Mouse (Mus musculus): ENCODE data around the gene Tacc2.

The Tacc2 gene

GRCm38 (mm10) chr7:130692943-130693799, 115.9 kb downstream of the Tacc2 start:
- DNase-seq = no peak

- no peak for DNase-seq
Observed at GRCm38 (mm10) chr7:130693800-130694193, 116.6 kb downstream of the Tacc2 start.

- no peak for DNase-seq
Observed at GRCm38 (mm10) chr7:130695669-130696338, 118.6 kb downstream of the Tacc2 start.

- DNase-seq = peak in 1 of 2 experiments; percentile 14
Observed at GRCm38 (mm10) chr7:130696347-130697234, 119.4 kb downstream of the Tacc2 start.

- DNase-seq = no peak
Observed at GRCm38 (mm10) chr7:130698480-130698879, 121.2 kb downstream of the Tacc2 start.

- no peak for DNase-seq
Observed at GRCm38 (mm10) chr7:130701336-130701735, 124.1 kb downstream of the Tacc2 start.

GRCm38 (mm10) chr7:130705230-130705629, 128.0 kb downstream of the Tacc2 start:
- DNase-seq = no peak

GRCm38 (mm10) chr7:130708940-130709339, 131.7 kb downstream of the Tacc2 start:
- no peak for DNase-seq

GRCm38 (mm10) chr7:130709372-130710274, 132.4 kb downstream of the Tacc2 start:
- no peak for DNase-seq

GRCm38 (mm10) chr7:130711851-130712250, 134.6 kb downstream of the Tacc2 start:
- DNase-seq = no peak

GRCm38 (mm10) chr7:130713319-130713718, 136.1 kb downstream of the Tacc2 start:
- DNase-seq = no peak

- no peak for DNase-seq
Observed at GRCm38 (mm10) chr7:130715467-130715866, 138.2 kb downstream of the Tacc2 start.

GRCm38 (mm10) chr7:130716341-130716740, 139.1 kb downstream of the Tacc2 start:
- DNase-seq = no peak

GRCm38 (mm10) chr7:130716989-130717388, 139.8 kb downstream of the Tacc2 start:
- no peak for DNase-seq

GRCm38 (mm10) chr7:130719931-130720598, 142.8 kb downstream of the Tacc2 start:
- DNase-seq = no peak

GRCm38 (mm10) chr7:130720646-130721335, 143.6 kb downstream of the Tacc2 start:
- DNase-seq = peak; percentile 20 to 28

- no peak for DNase-seq
Observed at GRCm38 (mm10) chr7:130726185-130726584, 148.9 kb downstream of the Tacc2 start.

- no peak for DNase-seq
Observed at GRCm38 (mm10) chr7:130726724-130727422, 149.6 kb downstream of the Tacc2 start.

GRCm38 (mm10) chr7:130727560-130727959, 150.3 kb downstream of the Tacc2 start:
- no peak for DNase-seq

GRCm38 (mm10) chr7:130731792-130732191, 154.6 kb downstream of the Tacc2 start:
- DNase-seq = no peak

Data from lung, adult 18-20 months (tissue).